Mouse (Mus musculus) limb, embryonic 14.5 days (tissue): Measurements from ENCODE around the gene Shc4. TPM values are rescaled to one million over a fixed set of nuclear protein-coding genes. Genes with fewer than 3 reads are reported as not detected.

Source experiments
- ATAC-seq: fragments of 200-750 bp; cut with Nextera tagmentation; 2 replicates; pipeline ENCODE4 v1.8.0; 2017; ENCODE audit warnings: low read depth, moderate number of reproducible peaks, moderate TSS enrichment; ENCODE audit not compliant: low FRiP score
- DNase-seq: peaks from one replicate; pipeline ENCODE4 v3.0.0-alpha.2; 2015; ENCODE audit warnings: low spot score
- H3K27ac ChIP-seq: fragments of 300-500 bp; sonication (generic); replicated peaks from 2 replicates; pipeline ENCODE4 v1.5.1; 2014; ENCODE audit warnings: low read depth, mild to moderate bottlenecking, low read length, moderate library complexity, mixed read lengths
- H3K27me3 ChIP-seq: fragments of 300-500 bp; sonication (generic); 2 replicates; pipeline ENCODE4 v1.6.1; 2014; ENCODE audit warnings: low read length, mixed read lengths; ENCODE audit not compliant: control insufficient read depth, insufficient read depth
- H3K36me3 ChIP-seq: fragments of 300-500 bp; sonication (generic); 2 replicates; pipeline ENCODE4 v1.6.1; 2014; ENCODE audit warnings: mild to moderate bottlenecking, low read length, moderate library complexity, mixed read lengths; ENCODE audit not compliant: control insufficient read depth, insufficient read depth
- H3K4me1 ChIP-seq: fragments of 300-500 bp; sonication (generic); 2 replicates; pipeline ENCODE4 v1.6.1; 2014; ENCODE audit warnings: antibody characterized with exemption, low read length, mixed read lengths; ENCODE audit not compliant: control insufficient read depth, insufficient read depth
- H3K4me2 ChIP-seq: fragments of 300-500 bp; sonication (generic); replicated peaks from 2 replicates; pipeline ENCODE4 v1.6.1; 2014; ENCODE audit warnings: low read depth, mild to moderate bottlenecking, low read length, moderate library complexity; ENCODE audit not compliant: severe bottlenecking
- H3K4me3 ChIP-seq: fragments of 300-500 bp; sonication (generic); replicated peaks from 2 replicates; pipeline ENCODE4 v1.5.1; 2014; ENCODE audit warnings: low read length
- H3K9ac ChIP-seq: fragments of 300-500 bp; sonication (generic); 2 replicates; pipeline ENCODE4 v1.6.1; 2014; ENCODE audit warnings: mild to moderate bottlenecking, low read depth, low read length, moderate library complexity; ENCODE audit not compliant: severe bottlenecking
- H3K9me3 ChIP-seq: fragments of 300-500 bp; sonication (generic); 2 replicates; pipeline ENCODE4 v1.6.1; 2016; ENCODE audit warnings: low read length; ENCODE audit not compliant: control insufficient read depth
- POLR2A ChIP-seq: fragments of 200-500 bp; IDR thresholded peaks from 2 replicates; pipeline ENCODE4 v1.8.0; 2012; ENCODE audit warnings: inconsistent platforms, mild to moderate bottlenecking, moderate library complexity, borderline replicate concordance; ENCODE audit not compliant: insufficient read depth, insufficient read length; ENCODE audit errors: extremely low read depth
- WGBS: fragments of 180-500 bp; shearing (Covaris S2); extraction: QIAGEN DNeasy Blood & Tissue Kit; methylation state at CpG from one replicate; pipeline ENCODE4 v1.1.7; 2014; 5-methylcytosine and 5-hydroxymethylcytosine counted together
- polyA plus RNA-seq, 2 experiments: library from polyadenylated mRNA; depleted of rRNA in 1 of 2; stranded (reverse) in 1 of 2; unstranded in 1 of 2; fragments of >200 nt; fragmentation: Nextera tagmentation in 1 of 2; extraction: Ambion mirVana in 1 of 2; gene quantifications; 2 replicates each; pipeline versions ENCODE4 v1.2.1 to v1.2.3; 2012 to 2014

The Shc4 gene
- polyA plus RNA-seq, 2 experiments = 0.74 to 1.3 TPM

DNA sequence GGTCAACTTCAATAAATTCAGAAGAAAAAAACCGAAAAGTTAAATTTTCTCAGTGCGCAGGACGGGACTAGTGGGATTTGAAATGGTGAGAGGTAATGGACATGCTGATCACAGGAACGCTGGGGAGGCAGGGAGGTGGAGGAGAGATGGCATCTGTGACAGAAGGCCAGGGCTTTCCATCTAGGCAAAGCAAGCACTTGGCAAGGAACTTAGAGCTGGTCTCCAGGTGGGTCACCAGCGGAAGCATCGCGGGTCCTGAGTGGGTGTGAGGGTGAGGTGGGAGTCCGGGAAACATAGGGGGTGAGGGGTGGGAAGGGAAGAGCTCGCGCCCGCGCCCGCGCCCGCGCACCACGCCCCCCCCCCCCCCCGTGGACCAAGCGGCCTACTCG lies 51.4 kb downstream of the Shc4 start:
- Histone ChIP-seq H3K27me3 (no peaks in the 10 kb centered on the region), H3K4me2 (peak overlapping the region; percentile 67), H3K9me3 (no peaks in the 10 kb centered on the region), H3K4me3 (peak overlapping the region; percentile 88), H3K36me3 (no peaks in the 10 kb centered on the region; the same call in 1 of the 2 replicates), H3K9ac (peak overlapping the region; percentile 91), H3K27ac (peak overlapping the region; percentile 96), H3K4me1 (0 out of 2 replicates have a peak, but pooled peaks cover 6% of the 10 kb centered on the region)
- no peak for DNase-seq
- no peak for TF ChIP-seq POLR2A
- 28% methylated on average over 8 of the region's 20 CpGs for WGBS
- ATAC-seq = no peak

DNA sequence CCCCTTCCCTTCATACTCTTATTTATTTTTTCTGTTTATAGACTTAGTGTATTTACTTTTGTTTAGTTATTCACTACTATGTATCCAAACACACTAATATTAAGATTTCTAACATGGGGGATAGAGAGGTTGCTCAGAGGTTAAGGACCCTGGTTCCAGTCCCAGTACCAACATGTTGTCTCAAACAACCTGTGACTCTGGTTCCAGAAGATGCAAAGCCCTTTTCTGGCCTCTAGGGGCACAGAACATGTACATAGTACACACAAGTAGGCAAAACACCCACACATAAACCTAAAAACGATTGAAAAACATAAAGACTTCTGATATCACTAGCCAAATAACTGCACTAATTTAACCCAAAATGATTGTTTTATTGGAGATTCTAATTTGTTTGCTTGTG lies 53.1 kb downstream of the Shc4 start:
- DNase-seq (no peak), ATAC-seq (no peak)
- H3K4me1 ChIP-seq = 0 out of 2 replicates have a peak, but pooled peaks cover 6% of the 10 kb centered on the region
- H3K9ac ChIP-seq = no peak overlapping the region
- TF ChIP-seq POLR2A = no peak
- no peak overlapping the region for H3K4me2 ChIP-seq
- no peaks in the 10 kb centered on the region for H3K27me3 ChIP-seq
- no peak overlapping the region for H3K27ac ChIP-seq
- H3K4me3 ChIP-seq = no peak overlapping the region
- 48% methylated on average over 1 of the region's 1 CpGs for WGBS
- H3K9me3 ChIP-seq = no peaks in the 10 kb centered on the region
- no peaks in the 10 kb centered on the region; the same call in 1 of the 2 replicates for H3K36me3 ChIP-seq

DNA sequence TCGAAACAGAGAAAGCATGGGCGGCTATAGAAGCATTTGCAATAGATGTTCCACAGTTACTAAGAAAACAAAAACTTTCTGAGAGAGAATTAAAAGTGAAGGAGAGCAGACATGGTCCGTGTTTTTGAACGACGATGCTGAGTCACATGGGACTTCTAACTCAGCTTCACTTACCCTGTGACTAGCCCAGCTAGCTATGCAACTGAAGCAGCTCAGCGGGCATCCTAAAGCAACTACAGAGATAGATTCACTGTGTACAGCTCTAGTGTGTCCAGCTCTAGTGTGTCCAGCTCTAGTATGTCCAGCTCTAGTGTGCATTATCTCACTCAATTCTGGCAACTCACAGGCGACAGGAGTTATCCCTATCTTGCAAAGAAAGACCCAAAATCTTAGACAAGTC lies 56.2 kb downstream of the Shc4 start:
- Histone ChIP-seq H3K4me2 (no peak overlapping the region), H3K9me3 (no peaks in the 10 kb centered on the region), H3K4me3 (no peak overlapping the region), H3K27ac (no peak overlapping the region), H3K9ac (no peak overlapping the region), H3K36me3 (no peaks in the 10 kb centered on the region), H3K27me3 (no peaks in the 10 kb centered on the region), H3K4me1 (no peaks in the 10 kb centered on the region)
- WGBS = 73% methylated on average over 7 of the region's 7 CpGs
- DNase-seq = no peak
- no peak for ATAC-seq
- no peak for TF ChIP-seq POLR2A

DNA sequence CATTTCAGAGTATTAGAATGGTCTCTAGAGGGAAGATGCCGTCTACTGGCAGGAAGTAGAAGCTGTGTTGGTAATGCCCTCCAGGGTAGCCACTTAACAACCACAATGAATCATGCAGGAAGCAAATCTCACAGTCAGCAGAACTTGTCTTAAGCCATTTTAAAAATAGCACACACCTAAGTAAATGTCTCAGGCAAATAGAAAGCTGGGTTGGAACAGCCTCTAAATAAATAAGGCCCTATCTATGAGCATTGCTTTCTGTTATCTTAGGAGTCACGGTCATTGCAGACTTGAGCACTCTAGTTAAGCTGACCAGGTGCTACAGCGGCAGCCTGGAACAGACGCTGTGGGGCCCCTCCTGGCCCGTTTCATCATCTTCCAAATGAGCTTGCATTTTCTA lies 56.8 kb downstream of the Shc4 start:
- H3K9me3 ChIP-seq = no peaks in the 10 kb centered on the region
- no peak overlapping the region for H3K9ac ChIP-seq
- no peaks in the 10 kb centered on the region for H3K27me3 ChIP-seq
- ATAC-seq (no peak), DNase-seq (no peak)
- no peak for TF ChIP-seq POLR2A
- H3K27ac ChIP-seq = no peak overlapping the region
- H3K36me3 ChIP-seq = no peaks in the 10 kb centered on the region
- H3K4me3 ChIP-seq = no peak overlapping the region
- no peaks in the 10 kb centered on the region for H3K4me1 ChIP-seq
- 36% methylated on average over 5 of the region's 5 CpGs for WGBS
- H3K4me2 ChIP-seq = no peak overlapping the region

GRCm38 (mm10) chr2:125666668-125667067 lies 57.3 kb downstream of the Shc4 start:
- Histone ChIP-seq H3K4me1 (no peaks in the 10 kb centered on the region), H3K27me3 (no peaks in the 10 kb centered on the region), H3K9me3 (no peaks in the 10 kb centered on the region), H3K9ac (no peak overlapping the region), H3K4me3 (no peak overlapping the region), H3K27ac (no peak overlapping the region), H3K36me3 (no peaks in the 10 kb centered on the region), H3K4me2 (no peak overlapping the region)
- ATAC-seq (no peak), DNase-seq (no peak)
- WGBS = 79% methylated on average over 4 of the region's 4 CpGs
- TF ChIP-seq POLR2A = no peak

DNA sequence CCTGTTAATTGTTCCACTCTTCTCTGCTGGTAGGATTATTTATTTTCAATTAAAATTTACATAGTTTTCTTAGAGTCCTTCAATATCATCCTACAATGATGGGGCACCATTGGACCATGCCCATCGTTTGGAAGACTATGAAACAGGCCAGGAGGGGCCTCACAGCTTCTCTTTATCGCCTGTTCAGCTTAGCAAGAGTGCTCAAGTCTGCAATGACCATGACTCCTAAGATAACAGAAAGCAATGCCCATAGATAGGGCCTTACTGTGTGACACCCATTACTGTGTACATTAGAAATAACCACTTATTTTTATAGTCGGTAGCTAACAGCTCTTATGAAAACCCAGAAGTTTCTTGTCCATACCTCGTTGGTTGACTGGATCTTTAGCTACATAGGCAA lies 58.0 kb downstream of the Shc4 start:
- no peak overlapping the region for H3K9ac ChIP-seq
- no peaks in the 10 kb centered on the region for H3K27me3 ChIP-seq
- ATAC-seq (no peak), DNase-seq (no peak)
- H3K9me3 ChIP-seq = no peaks in the 10 kb centered on the region
- no peaks in the 10 kb centered on the region for H3K36me3 ChIP-seq
- no peak overlapping the region for H3K4me3 ChIP-seq
- H3K4me2 ChIP-seq = no peak overlapping the region
- no peak for TF ChIP-seq POLR2A
- peaks cover 3% of the 10 kb centered on the region for H3K4me1 ChIP-seq
- H3K27ac ChIP-seq = no peak overlapping the region
- 87% methylated on average over 4 of the region's 4 CpGs for WGBS
